Mouse (Mus musculus) fat pad, adult 2 months (tissue): ENCODE measurements around the gene Aktip.
A peak's percentile ranks its signal among the peaks of the same experiment; 100 is the strongest.

Experiments used
- DNase-seq: peaks from one replicate; pipeline ENCODE4 v3.0.0-alpha.2; 2011; ENCODE audit warnings: low read depth, low spot score; ENCODE audit errors: extremely low read depth

Gene Aktip

GRCm38 (mm10) chr8:91133441-91134069, 66.2 kb downstream of the Aktip start:
- peak; percentile 23 for DNase-seq

GRCm38 (mm10) chr8:91132731-91133130, 67.0 kb downstream of the Aktip start:
- no peak for DNase-seq

DNA sequence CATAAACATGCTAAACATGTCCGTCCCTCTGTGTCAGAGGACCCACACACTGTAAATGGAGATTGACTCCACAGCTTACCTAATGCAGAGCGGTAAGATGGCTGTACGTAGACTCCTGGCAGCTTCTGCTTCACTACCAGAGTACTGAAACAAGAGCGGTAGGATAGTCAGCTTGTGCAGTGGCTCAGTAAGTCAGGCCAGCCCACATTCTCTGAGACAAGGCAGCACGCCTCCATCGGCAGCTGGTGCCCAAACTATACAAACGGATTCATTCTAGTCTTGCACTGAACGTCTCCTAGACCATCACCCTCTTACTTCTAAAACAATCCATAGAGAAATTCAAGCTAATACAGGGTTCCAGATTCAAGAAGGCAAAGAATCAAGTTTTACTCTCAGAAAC, 73.0 kb downstream of the Aktip start:
- DNase-seq, result no peak

GRCm38 (mm10) chr8:91124315-91124714, 75.5 kb downstream of the Aktip start:
- no peak for DNase-seq

DNA sequence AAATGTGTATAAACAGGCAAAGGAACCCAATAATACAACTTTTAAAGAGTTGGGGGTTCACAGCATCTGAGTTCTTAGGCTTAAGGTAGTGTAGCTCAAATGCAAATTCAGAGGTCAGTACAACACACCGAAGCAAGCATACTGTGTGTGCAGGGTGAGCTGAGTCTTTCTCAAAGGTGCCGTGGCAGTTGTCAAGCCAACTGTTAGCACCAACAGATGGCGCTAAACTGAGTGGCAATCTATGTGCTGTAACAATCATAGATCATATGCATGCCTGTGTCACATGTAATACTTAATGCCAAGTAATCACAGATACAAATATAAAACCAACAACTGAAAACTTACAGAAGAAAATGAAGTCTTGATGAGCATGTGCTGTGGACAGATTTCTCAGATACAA, 81.6 kb downstream of the Aktip start:
- DNase-seq, result no peak

DNA sequence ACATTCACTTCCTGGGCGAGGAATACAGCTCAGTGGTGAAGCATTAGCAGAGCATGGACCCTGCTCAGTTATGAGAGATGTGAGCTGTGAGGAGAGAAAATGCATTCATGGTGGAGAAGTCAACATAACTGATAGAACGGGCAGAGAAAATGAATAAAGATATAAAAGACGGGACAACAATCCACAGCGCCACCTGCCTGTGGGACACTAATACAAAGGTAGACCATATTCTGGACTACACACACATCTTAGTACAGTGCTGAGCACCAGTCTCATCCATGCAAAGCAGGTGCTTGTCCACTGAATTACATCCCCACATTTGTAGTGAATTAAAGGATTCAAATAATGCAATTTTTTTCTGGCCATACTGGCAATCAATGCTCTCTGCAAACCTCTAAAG, 82.2 kb downstream of the Aktip start:
- no peak for DNase-seq

DNA sequence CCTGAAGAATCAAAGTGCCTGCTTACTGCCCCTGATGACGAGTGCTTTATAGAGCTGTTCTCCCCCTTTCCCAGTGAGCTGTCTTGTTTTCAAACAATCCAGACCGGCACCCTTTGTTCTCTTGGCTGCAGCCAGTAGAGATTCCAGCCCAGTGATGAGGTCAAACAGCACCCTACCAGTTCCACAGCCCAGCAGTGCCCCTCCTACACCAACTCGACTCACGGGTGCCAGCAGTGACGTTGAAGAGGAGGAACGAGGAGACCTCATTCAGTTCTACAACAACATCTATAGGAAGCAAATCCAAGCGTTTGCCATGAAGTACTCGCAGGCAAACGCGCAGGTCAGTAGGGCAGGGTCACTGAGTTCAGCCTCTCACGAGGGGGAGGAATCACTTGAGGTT, 84.9 kb downstream of the Aktip start:
- no peak for DNase-seq

- no peak for DNase-seq
Measured at GRCm38 (mm10) chr8:91114428-91114827, 85.3 kb downstream of the Aktip start.

- no peak for DNase-seq
Measured at GRCm38 (mm10) chr8:91111868-91112477, 87.8 kb downstream of the Aktip start.

DNA sequence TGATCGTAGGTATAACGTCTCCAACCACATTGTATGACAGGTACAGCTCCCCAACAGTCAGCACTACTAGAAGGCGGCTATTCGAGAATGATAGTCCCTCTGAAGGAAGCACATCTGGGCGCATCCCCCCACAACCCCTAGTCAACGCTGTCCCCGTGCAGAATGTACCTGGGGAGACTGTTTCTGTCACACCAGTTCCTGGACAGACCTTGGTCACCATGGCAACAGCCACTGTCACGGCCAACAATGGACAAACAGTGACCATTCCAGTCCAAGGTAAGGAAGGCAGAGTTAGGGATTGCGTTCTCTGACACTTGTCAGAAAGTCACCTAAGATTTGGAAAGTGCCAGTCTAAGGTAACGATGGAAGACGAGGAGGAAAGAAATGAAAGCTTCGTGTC, 93.5 kb downstream of the Aktip start:
- DNase-seq, result no peak

DNA sequence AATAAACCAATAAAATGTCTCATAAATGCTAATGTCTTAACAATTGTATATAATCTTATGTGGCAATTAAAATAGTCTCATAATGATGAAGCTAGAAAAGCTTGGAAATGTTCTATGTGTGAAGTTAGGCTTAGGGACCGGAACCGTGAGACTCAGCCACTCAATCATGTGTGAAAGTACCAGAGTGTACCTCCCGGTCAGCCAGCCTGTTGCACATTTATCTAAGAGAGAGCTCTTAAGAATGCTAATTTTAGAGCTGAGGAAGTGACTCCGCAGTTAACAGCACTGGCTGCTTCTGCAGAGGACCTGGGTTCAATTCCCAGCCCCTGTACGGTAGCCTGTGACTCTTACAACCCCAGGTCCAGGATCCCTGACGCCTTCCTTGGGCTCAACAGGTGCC, 101.7 kb downstream of the Aktip start:
- DNase-seq, result no peak

- no peak for DNase-seq
Measured at GRCm38 (mm10) chr8:91094135-91094534, 105.6 kb downstream of the Aktip start.

- no peak for DNase-seq
Measured at GRCm38 (mm10) chr8:91089601-91090000, 110.2 kb downstream of the Aktip start.

DNA sequence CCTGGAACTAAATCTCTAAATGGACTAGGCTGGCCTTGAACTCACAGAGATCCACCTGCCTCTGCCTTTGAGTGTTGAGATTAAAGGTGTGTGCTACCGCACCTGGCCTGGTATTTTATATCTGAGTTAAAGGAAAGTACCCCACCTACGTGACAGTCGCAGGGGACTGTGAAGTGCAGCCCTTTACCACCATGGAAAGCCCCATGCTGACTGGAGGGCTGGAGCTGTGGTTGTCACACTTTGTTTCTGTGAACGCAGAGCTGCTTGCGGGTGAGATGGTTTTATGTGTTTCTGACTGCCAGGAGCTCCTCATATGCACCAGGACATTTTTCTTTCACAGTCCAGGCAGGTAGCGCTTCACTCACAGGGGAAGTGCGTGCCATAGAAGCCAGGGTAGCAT, 111.3 kb downstream of the Aktip start:
- no peak for DNase-seq

DNA sequence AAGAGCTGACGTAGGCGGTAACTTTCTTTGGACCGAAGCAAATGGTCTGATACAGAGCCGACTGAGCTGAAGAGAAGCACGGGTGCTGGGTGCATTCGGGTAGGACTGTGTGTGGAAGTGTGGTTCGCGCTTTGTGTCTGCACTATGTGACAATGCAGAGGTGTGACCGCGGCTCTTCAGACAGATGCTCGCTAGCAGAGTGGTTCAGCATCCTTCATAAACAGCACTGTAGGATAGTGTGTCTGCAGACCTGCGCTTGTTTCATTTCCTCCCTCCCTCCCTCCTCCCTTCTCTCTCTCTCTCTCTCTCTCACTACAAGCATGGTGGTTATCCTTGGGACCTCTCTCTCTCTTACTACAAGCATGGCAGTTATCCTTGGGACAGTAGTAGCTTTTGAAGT, 117.3 kb downstream of the Aktip start:
- no peak for DNase-seq

- DNase-seq, result no peak
Measured at GRCm38 (mm10) chr8:91081911-91082310, 117.9 kb downstream of the Aktip start.

- DNase-seq, result no peak
Measured at GRCm38 (mm10) chr8:91079678-91080077, 120.1 kb downstream of the Aktip start.

GRCm38 (mm10) chr8:91077077-91077867, 122.5 kb downstream of the Aktip start:
- no peak for DNase-seq

DNA sequence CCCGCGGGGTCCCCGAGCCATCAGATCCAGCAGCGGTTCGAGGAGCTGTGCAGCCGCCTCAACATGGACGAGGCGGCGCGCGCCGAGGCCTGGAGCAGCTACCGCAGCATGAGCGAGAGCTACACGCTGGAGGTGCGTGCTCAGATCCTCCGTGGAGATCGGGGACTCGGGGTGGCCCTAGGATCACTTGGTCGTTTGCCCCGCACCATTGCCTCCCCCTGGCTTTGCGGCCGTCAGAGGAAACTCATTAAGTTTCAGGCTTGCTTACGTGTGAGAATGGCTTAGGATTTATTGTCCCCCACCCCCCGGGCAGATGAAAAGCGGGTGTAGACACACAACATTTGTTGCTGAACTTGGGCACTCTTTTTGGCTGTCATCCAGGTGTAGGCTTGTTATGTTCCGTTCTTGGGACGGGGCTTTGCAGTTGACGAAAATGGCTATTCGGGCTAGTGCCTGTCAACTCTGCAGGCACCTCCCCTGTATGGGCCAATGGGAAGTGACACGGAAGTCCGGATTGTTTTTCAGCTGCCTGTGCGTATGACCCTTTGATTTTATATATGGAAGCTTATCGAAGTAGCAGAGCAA, 129.4 kb downstream of the Aktip start:
- peak; percentile 65 for DNase-seq

DNA sequence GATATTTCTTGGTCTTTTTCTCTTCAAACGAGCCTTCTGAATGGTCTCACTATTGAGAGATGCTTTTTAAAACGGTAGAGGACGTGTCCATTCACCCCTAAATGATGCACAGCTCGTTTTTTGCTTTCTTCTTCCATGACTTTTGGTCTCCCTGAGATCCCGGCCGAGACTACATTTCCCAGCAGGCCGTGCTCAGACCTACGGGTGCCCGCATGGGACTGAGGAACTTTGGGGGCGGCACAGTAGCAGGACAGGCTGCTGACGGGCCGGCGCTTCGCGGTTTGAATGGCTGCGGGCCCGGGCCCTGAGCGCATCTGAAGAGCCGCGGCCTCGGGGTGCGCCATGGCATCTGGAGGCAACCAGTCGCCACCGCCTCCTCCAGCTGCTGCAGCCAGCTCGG, 129.9 kb downstream of the Aktip start, which contains the start of gene Rbl2:
Gene Rbl2, plus strand, starts transcription at position 224 of the 400 bp plus-strand sequence.
- peak; percentile 46 for DNase-seq

DNA sequence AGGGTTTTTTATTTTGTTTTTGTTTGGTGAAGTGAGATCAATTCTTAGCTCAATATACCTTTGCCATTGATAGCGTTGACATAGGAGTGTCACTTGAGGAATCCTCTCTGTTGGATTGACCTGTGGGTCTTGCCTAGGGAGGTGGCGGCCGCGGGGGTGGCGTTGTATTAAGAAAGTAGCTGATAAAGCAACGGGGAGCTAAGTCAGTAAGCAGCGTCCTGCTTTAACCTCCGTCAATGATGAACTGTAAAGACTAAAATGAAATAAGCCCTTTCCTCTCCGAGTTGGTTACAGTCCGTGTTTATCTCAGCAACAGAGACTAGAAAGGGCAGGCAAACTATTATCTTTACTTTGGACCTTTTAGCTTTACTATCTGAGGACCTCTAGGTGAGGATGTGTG, 130.4 kb downstream of the Aktip start:
- no peak for DNase-seq

DNA sequence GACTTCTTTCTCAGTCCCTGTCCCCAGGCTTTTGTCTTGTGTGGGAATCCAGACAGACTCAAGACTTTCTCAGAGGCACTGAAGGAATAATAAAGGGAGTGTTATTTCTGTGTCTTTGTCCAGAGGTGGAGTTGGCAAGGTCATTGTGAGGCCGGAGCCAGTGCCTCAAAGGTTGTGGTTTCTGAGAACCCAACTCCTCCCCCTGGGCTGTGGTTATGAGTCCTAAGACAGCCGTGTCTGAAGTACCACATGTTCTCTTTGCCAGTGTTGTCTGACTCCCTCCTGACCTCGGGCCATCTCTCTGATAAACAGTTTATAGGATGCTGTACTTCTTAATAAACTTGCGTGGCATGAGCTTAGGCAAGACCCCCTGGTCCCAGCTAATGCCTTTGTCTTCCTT, 134.6 kb downstream of the Aktip start:
- no peak for DNase-seq
